Mouse (Mus musculus) embryonic facial prominence, embryonic 15.5 days (tissue): Measurements from ENCODE around the gene Enah. TPM values are rescaled to one million over a fixed set of nuclear protein-coding genes. Genes with fewer than 3 reads are reported as not detected.

ENCODE experiments used
- ATAC-seq: fragments of 200-750 bp; cut with Nextera tagmentation; 2 replicates; pipeline ENCODE4 v1.8.0; 2017; ENCODE audit warnings: low read depth, moderate TSS enrichment; ENCODE audit not compliant: insufficient number of reproducible peaks, low FRiP score, low TSS enrichment
- H3K27ac ChIP-seq: fragments of 300-500 bp; sonication (generic); replicated peaks from 2 replicates; pipeline ENCODE4 v1.5.1; 2015; ENCODE audit warnings: mild to moderate bottlenecking, inconsistent platforms
- H3K27me3 ChIP-seq: fragments of 300-500 bp; sonication (generic); 2 replicates; pipeline ENCODE4 v1.6.1; 2015; ENCODE audit warnings: inconsistent platforms
- H3K36me3 ChIP-seq: fragments of 300-500 bp; sonication (generic); 2 replicates; pipeline ENCODE4 v1.6.1; 2015; ENCODE audit warnings: mild to moderate bottlenecking, inconsistent platforms
- H3K4me1 ChIP-seq: fragments of 300-500 bp; sonication (generic); 2 replicates; pipeline ENCODE4 v1.6.1; 2015; ENCODE audit warnings: inconsistent platforms
- H3K4me2 ChIP-seq: fragments of 300-500 bp; sonication (generic); replicated peaks from 2 replicates; pipeline ENCODE4 v1.6.1; 2015; ENCODE audit warnings: mild to moderate bottlenecking, inconsistent platforms
- H3K4me3 ChIP-seq: fragments of 300-500 bp; sonication (generic); replicated peaks from 2 replicates; pipeline ENCODE4 v1.5.1; 2015; ENCODE audit warnings: mild to moderate bottlenecking, inconsistent platforms
- H3K9ac ChIP-seq: fragments of 300-500 bp; sonication (generic); 2 replicates; pipeline ENCODE4 v1.6.1; 2015; ENCODE audit warnings: inconsistent platforms
- H3K9me3 ChIP-seq: fragments of 300-500 bp; sonication (generic); replicated peaks from 2 replicates; pipeline ENCODE4 v1.6.1; 2016; ENCODE audit warnings: inconsistent platforms
- WGBS: fragments of 180-500 bp; shearing (Covaris S2); methylation state at CpG from one replicate; pipeline ENCODE4 v1.1.7; 2015; 5-methylcytosine and 5-hydroxymethylcytosine counted together
- polyA plus RNA-seq: library from polyadenylated mRNA; unstranded; fragments of >200 nt; fragmentation: Nextera tagmentation; extraction: Ambion mirVana; gene quantifications from 2 replicates; pipeline ENCODE4 v1.2.1, GENCODE M21; 2015

Enah gene
- polyA plus RNA-seq, 1 experiment from 2014 or later: 23.3 TPM

DNA sequence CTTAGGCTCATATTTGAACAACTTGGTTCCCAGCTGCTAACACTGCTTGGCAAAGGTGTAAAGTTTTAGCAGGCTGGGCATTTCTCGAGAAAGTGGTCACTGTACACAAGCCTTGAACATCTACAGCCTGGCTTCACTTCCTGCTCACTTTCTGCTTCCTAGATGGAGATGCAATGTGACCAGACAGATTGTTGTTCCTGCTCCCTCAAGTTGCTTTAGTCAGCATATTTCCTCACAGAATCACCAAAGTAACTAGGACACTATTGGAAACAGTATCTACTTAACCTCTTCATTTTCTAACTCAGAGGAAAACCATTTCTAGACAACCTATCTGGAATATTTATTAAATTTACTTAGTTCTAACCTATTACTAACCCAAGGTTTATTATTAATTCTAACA is 61.4 kb downstream of the Enah start:
- Histone ChIP-seq H3K9ac (no peak overlapping the region), H3K4me2 (no peak overlapping the region), H3K4me3 (no peak overlapping the region), H3K9me3 (no peaks in the 10 kb centered on the region), H3K36me3 (no peaks in the 10 kb centered on the region; the same call in 1 of the 2 replicates), H3K27ac (no peak overlapping the region), H3K27me3 (no peaks in the 10 kb centered on the region), H3K4me1 (no peaks in the 10 kb centered on the region)
- ATAC-seq: no peak
- 84% methylated on average over 1 of the region's 1 CpGs for WGBS

DNA sequence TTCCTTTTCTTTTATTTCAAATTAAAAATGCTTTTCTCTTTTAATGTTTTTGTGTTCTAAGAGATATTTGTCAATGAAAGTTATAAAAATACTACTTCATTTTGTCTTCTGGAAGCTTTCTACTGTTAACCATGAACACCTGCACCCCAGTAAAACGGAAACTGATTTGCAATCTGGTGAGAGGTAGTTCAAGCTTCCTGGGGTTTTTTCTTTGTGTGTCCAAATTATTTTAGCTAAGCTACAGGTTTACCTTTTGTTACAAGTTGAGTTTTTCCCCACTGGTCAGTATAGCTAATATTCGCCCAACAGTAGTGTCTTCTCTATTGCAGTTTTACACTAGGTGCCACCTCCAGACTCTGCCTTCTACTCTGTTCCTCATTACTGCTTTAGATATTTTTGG is 62.1 kb downstream of the Enah start:
- H3K4me3 ChIP-seq: no peak overlapping the region
- no peak overlapping the region for H3K27ac ChIP-seq
- no peaks in the 10 kb centered on the region for H3K9me3 ChIP-seq
- no peak overlapping the region for H3K4me2 ChIP-seq
- H3K9ac ChIP-seq: no peak overlapping the region
- H3K27me3 ChIP-seq: no peaks in the 10 kb centered on the region
- no peaks in the 10 kb centered on the region; the same call in 1 of the 2 replicates for H3K36me3 ChIP-seq
- 97% methylated on average over 2 of the region's 2 CpGs for WGBS
- no peaks in the 10 kb centered on the region for H3K4me1 ChIP-seq
- ATAC-seq: no peak

DNA sequence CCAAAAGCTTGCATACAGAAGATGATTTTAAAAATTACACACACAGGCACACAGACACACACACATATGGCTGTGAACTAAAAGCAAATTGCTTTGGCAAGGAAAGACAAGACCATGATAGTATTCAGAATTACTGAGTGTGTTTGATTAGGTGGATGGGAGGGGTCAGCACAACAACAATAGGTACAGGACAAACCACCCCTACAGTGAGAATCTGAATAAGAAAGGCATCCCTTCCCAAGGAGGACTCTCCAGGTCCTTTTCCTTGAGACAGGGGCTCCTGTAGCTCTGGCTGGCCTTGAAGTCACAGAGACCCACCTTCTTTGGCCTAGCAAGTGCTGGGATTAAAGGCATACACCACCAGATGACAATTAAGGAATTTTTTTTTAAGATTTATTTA is 66.2 kb downstream of the Enah start:
- Histone ChIP-seq H3K9ac (no peak overlapping the region), H3K4me2 (no peak overlapping the region), H3K27ac (no peak overlapping the region), H3K4me3 (no peak overlapping the region), H3K27me3 (no peaks in the 10 kb centered on the region), H3K4me1 (no peaks in the 10 kb centered on the region), H3K36me3 (peaks cover 3% of the 10 kb centered on the region; the same call in 1 of the 2 replicates), H3K9me3 (no peaks in the 10 kb centered on the region)
- ATAC-seq: no peak

DNA sequence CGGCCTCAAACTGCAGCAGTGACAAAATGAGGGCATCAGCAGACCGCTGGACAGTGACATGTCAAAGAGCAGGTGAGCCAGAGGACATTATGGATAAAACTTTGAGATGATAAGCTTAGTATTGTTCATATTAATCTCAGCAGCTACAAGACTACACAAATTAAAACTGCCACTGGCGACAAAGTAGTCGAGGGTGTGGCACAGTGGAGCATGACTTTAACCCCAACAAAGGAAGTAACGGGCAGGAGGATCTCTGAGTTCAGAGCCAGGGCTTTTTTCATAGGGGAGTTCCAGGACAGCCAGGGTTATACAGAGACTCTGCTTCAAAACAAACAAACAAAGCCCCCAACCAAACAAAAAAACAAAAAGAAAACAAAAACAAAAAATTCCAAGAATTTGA is 68.5 kb downstream of the Enah start:
- Histone ChIP-seq H3K4me1 (no peaks in the 10 kb centered on the region), H3K27ac (no peak overlapping the region), H3K4me2 (no peak overlapping the region), H3K4me3 (no peak overlapping the region), H3K9ac (no peak overlapping the region), H3K36me3 (peaks cover 5% of the 10 kb centered on the region; the same call in 1 of the 2 replicates), H3K9me3 (no peaks in the 10 kb centered on the region), H3K27me3 (no peaks in the 10 kb centered on the region)
- no peak for ATAC-seq
- 66% methylated on average over 5 of the region's 5 CpGs for WGBS

DNA sequence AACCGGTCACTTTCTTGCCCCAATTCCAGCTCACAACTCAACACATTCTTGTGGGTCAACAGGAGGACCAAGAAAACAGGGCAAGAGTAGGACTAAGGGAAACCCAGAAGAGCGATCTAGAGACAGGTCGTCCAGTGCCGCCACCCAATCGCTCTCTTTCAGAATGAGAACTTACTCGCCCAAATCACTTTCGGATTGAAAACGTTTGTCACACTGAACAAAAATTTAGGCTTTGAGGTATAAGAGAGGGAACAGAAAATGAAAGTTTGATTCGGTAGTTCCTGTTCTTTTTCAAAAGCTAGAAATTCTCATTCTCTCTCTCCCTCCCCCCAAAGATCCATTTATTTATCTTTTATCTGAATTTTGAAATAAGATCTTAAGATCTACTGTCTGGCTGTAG is 69.1 kb downstream of the Enah start:
- Histone ChIP-seq H3K36me3 (peaks cover 5% of the 10 kb centered on the region; the same call in 1 of the 2 replicates), H3K9ac (no peak overlapping the region), H3K27me3 (no peaks in the 10 kb centered on the region), H3K4me1 (no peaks in the 10 kb centered on the region), H3K4me2 (no peak overlapping the region), H3K4me3 (no peak overlapping the region), H3K27ac (no peak overlapping the region), H3K9me3 (no peaks in the 10 kb centered on the region)
- ATAC-seq: no peak
- WGBS: 90% methylated on average over 9 of the region's 9 CpGs

DNA sequence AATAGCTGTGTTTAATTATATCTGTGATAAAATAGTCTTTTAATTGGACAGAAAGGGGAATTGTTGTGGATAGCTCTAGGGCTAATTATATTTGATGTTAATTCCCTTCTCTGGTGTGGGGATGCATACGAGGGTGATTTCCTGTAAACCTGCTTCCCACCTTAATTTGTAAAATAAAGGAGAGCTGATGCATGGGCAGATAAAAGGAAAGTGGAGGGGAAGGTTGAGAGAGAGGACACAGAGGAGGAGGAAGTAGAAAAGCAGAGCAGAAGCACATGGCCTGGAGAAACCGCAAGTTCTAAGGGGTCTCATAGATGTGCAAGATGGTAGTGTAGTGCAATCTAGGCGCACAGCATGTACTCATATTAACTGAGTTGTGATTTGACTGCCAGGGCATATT is 71.6 kb downstream of the Enah start:
- no peak for ATAC-seq
- no peak overlapping the region for H3K4me2 ChIP-seq
- H3K36me3 ChIP-seq: peaks cover 5% of the 10 kb centered on the region; the same call in 1 of the 2 replicates
- no peaks in the 10 kb centered on the region for H3K9me3 ChIP-seq
- no peak overlapping the region for H3K9ac ChIP-seq
- no peaks in the 10 kb centered on the region for H3K4me1 ChIP-seq
- H3K4me3 ChIP-seq: no peak overlapping the region
- no peak overlapping the region for H3K27ac ChIP-seq
- WGBS: 80% methylated on average over 3 of the region's 3 CpGs
- H3K27me3 ChIP-seq: no peaks in the 10 kb centered on the region

DNA sequence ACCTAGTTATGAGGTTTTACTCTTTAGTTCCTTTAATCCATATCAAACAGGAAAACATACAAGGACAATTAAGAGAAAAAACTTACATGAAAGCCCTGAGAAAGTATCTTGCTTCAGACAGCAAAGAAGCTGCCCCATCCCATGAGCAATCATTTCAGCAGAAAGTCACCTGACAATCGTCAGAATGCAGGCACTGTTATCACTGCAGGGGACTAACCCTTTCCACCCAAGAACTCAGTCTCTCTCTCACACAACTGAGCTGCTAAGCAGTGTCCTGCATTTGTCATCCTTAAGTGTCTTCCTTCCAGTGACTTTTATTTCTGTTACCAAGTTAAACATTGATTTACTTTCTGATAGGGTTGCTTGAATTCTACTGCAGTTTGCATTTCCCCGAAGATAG is 82.7 kb downstream of the Enah start:
- no peak overlapping the region for H3K9ac ChIP-seq
- H3K27me3 ChIP-seq: no peaks in the 10 kb centered on the region
- no peaks in the 10 kb centered on the region for H3K4me1 ChIP-seq
- WGBS: 39% methylated on average over 2 of the region's 2 CpGs
- H3K9me3 ChIP-seq: no peaks in the 10 kb centered on the region
- no peak overlapping the region for H3K4me3 ChIP-seq
- no peak overlapping the region for H3K4me2 ChIP-seq
- H3K27ac ChIP-seq: no peak overlapping the region
- ATAC-seq: no peak
- no peaks in the 10 kb centered on the region for H3K36me3 ChIP-seq

DNA sequence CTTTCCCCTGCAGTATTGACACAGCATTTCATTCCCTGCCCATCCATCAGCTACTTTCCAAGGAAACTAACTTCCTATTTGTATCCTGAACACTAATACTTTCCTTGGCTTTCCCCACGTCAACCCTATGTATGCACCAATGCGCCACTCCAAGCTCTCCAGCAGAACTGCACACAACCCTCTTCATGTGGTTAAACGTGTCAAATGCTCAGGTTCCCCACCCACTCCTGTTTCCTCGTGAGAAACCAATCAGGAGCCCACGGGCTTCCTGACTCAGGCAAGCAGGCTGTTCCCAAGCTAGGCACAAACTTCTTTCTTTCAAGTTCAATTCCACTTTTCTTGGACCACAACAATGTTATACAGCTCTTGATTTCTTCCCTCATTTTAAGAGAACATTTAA is 91.4 kb downstream of the Enah start:
- H3K27me3 ChIP-seq: no peaks in the 10 kb centered on the region
- H3K9me3 ChIP-seq: no peaks in the 10 kb centered on the region
- no peak overlapping the region for H3K9ac ChIP-seq
- H3K4me2 ChIP-seq: no peak overlapping the region
- no peak overlapping the region for H3K27ac ChIP-seq
- ATAC-seq: no peak
- H3K36me3 ChIP-seq: peaks cover 9% of the 10 kb centered on the region
- H3K4me3 ChIP-seq: no peak overlapping the region
- H3K4me1 ChIP-seq: no peaks in the 10 kb centered on the region
- WGBS: 62% methylated on average over 5 of the region's 5 CpGs

DNA sequence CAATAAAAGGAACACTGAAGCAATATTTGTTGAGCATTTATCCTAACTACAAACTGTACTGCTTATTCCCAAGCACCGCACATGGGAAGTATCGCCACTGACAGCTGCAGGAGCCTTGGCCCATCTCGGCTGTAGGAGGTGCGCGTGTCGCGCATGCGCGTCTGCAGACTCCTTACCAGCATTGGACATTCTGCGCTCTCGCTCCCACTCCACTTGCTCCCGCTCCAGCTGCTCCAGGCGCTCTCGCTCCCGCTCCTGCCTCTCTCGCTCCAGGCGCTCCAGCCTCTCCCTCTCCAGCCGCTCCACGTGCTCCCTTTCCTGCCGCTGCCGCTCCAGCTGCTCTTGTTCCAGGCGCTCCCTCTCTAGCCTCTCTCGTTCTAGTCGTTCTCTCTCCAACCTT is 96.4 kb downstream of the Enah start:
- ATAC-seq: no peak; the same call in 1 of the 2 replicates
- H3K4me1 ChIP-seq: no peaks in the 10 kb centered on the region
- no peak overlapping the region for H3K4me2 ChIP-seq
- WGBS: 82% methylated on average over 24 of the region's 24 CpGs
- no peak overlapping the region for H3K9ac ChIP-seq
- no peaks in the 10 kb centered on the region for H3K9me3 ChIP-seq
- no peaks in the 10 kb centered on the region for H3K27me3 ChIP-seq
- no peak overlapping the region for H3K27ac ChIP-seq
- H3K36me3 ChIP-seq: peaks cover 9% of the 10 kb centered on the region
- no peak overlapping the region for H3K4me3 ChIP-seq

DNA sequence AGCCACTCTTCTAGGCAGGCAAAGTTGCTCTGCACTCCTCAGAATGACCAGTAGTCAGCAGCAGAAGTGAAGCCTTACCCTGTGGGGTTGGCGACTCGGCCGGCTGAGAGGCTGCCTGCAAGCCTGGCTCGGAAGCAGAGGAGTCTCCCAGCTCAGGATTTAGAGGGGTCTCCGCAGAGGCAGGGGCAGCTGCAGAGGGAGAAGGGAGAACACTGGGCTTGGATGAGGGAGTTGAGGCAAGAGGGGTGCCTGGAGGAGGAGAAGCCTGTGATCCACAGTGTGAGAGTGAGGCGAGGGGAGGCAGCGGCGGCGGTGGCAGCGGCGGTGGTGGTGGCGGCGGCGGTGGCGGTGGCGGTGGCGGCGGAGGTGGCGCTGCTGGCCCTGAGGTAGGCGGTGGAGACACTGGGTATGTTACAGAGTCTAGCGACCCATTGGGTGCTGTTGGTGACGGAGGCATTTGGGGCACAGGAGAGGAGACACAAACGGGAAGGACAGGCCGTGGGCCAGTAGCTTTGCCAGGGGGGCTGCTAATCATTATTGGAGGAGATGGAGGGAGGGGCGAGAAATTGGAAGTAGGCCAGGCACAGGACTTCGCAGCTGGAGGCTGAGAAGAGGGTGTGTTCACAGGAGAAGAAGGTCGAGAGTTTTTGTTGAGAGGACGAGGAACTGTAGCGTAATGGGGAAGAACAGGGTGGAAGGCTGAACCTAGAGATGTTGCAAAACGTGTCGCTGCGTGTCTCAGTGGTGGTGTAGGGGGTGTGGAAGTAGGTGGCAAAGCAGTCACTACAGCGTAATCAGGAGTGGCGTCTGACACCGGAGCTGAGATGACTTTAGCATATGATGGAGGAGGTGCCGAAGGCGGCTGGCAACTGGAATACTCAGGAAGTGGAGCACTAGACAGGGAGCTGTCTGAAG is 98.0 kb downstream of the Enah start:
- 69% methylated on average over 37 of the region's 37 CpGs for WGBS
- H3K36me3 ChIP-seq: peaks cover 19% of the 10 kb centered on the region

DNA sequence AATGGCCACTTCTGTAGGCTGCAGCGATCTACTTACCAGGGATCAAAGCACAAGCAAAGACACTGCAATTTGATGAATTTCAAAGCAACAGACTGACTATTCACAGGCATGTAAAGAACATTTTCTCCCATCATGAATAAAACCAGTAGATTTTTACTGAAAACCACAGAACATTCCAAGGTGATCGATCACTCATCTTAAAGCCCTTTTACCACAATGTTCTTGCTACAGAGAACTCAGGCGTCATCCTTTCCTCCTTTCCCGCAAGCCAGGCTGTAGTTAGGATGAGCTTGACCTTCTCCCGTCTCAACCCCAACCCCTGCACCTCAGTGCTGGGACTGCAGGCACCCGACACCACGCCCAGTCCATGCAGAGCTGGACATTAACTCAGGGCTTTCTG is 107.9 kb downstream of the Enah start:
- 87% methylated on average over 7 of the region's 7 CpGs for WGBS
- H3K36me3 ChIP-seq: peaks cover 21% of the 10 kb centered on the region
- no peak overlapping the region for H3K4me2 ChIP-seq
- H3K27ac ChIP-seq: no peak overlapping the region
- no peak overlapping the region for H3K4me3 ChIP-seq
- H3K9me3 ChIP-seq: no peaks in the 10 kb centered on the region
- ATAC-seq: no peak
- H3K9ac ChIP-seq: no peak overlapping the region
- no peaks in the 10 kb centered on the region for H3K27me3 ChIP-seq
- no peaks in the 10 kb centered on the region for H3K4me1 ChIP-seq

More for the DNA sequence above, 98.0 kb downstream of the Enah start:
- H3K4me3 ChIP-seq: no peak overlapping the region
- H3K4me2 ChIP-seq: no peak overlapping the region
- no peak overlapping the region for H3K9ac ChIP-seq
- no peaks in the 10 kb centered on the region for H3K27me3 ChIP-seq
- H3K4me1 ChIP-seq: no peaks in the 10 kb centered on the region
- H3K9me3 ChIP-seq: no peaks in the 10 kb centered on the region
- no peak overlapping the region for H3K27ac ChIP-seq
- no peak for ATAC-seq
